Mouse (Mus musculus) heart, postnatal 0 days (tissue): ENCODE data around the gene Cux1.

Experiments used
- CTCF ChIP-seq: IDR thresholded peaks from 2 replicates; pipeline ENCODE4 v1.5.1; 2016; ENCODE audit warnings: antibody characterized with exemption, control low read depth, low read depth
- EP300 ChIP-seq: IDR thresholded peaks from 2 replicates; pipeline ENCODE4 v1.6.1; 2016; ENCODE audit warnings: antibody characterized with exemption, low read depth

DNA sequence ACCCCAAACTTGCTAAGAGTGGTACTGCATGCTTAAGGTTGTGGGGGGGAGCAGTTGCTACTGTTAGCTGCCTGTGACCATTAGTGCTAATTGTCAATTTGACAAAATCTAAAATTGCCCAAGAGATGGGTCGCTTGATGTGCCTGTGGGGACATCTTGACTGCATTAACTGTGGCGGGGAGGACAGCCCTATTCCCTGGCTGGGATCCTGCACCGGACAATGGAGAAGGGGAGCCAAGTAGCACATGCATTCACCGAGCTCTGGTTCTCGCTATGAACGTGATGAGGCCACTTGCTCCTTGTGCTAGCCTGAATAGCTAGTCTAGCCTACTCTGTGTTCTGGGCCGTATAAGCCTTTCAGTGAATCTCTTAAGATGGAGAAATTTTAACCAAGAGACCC lies 72.4 kb downstream of the Cux1 start:
- TF ChIP-seq CTCF (no peak), EP300 (no peak)
